Mouse (Mus musculus): Measurements from ENCODE around the gene Arhgef38. TPM values are rescaled to one million over a fixed set of nuclear protein-coding genes. Genes with fewer than 3 reads are reported as not detected.

Arhgef38 gene
- polyA plus RNA-seq, 1 experiment: not detected

- H3K36me3 ChIP-seq (ENCODE audit: control insufficient read depth): no peaks in the 10 kb centered on the region
- H3K27me3 ChIP-seq (ENCODE audit: control insufficient read depth): no peaks in the 10 kb centered on the region
- H3K4me1 ChIP-seq (ENCODE audit: control insufficient read depth): no peaks in the 10 kb centered on the region
- H3K4me3 ChIP-seq (replicated peaks): no peak overlapping the region
- TF ChIP-seq TAL1 (IDR thresholded peaks at IDR 0.05; ENCODE audit: low read length) (no peak), GATA1 (IDR thresholded peaks at IDR 0.05; ENCODE audit: low read length) (no peak)
- no peaks in the 10 kb centered on the region for H3K9me3 ChIP-seq (ENCODE audit: control insufficient read depth, low read length)
Observed at GRCm38 (mm10) chr3:133176033-133176750, 58.6 kb downstream of the Arhgef38 start.

- no peaks in the 10 kb centered on the region for H3K9me3 ChIP-seq (ENCODE audit: control insufficient read depth, low read length)
- no peak overlapping the region for H3K4me3 ChIP-seq (replicated peaks)
- no peaks in the 10 kb centered on the region for H3K27me3 ChIP-seq (ENCODE audit: control insufficient read depth)
- H3K36me3 ChIP-seq (ENCODE audit: control insufficient read depth): no peaks in the 10 kb centered on the region
- TF ChIP-seq GATA1 (IDR thresholded peaks at IDR 0.05; ENCODE audit: low read length) (no peak), TAL1 (IDR thresholded peaks at IDR 0.05; ENCODE audit: low read length) (no peak)
- no peaks in the 10 kb centered on the region for H3K4me1 ChIP-seq (ENCODE audit: control insufficient read depth)
Observed at GRCm38 (mm10) chr3:133172291-133172690, 62.5 kb downstream of the Arhgef38 start.

- no peaks in the 10 kb centered on the region for H3K27me3 ChIP-seq (ENCODE audit: control insufficient read depth)
- no peaks in the 10 kb centered on the region for H3K4me1 ChIP-seq (ENCODE audit: control insufficient read depth)
- H3K36me3 ChIP-seq (ENCODE audit: control insufficient read depth): no peaks in the 10 kb centered on the region
- no peaks in the 10 kb centered on the region for H3K9me3 ChIP-seq (ENCODE audit: control insufficient read depth, low read length)
- no peak for TF ChIP-seq TAL1 (IDR thresholded peaks at IDR 0.05; ENCODE audit: low read length)
- no peak for TF ChIP-seq GATA1 (IDR thresholded peaks at IDR 0.05; ENCODE audit: low read length)
- no peak overlapping the region for H3K4me3 ChIP-seq (replicated peaks)
Observed at GRCm38 (mm10) chr3:133169737-133170136, 65.0 kb downstream of the Arhgef38 start.

GRCm38 (mm10) chr3:133167550-133167949 is 67.2 kb downstream of the Arhgef38 start:
- Histone ChIP-seq H3K4me3 (replicated peaks) (no peak overlapping the region), H3K36me3 (ENCODE audit: control insufficient read depth) (no peaks in the 10 kb centered on the region), H3K27me3 (ENCODE audit: control insufficient read depth) (no peaks in the 10 kb centered on the region), H3K9me3 (ENCODE audit: control insufficient read depth, low read length) (no peaks in the 10 kb centered on the region), H3K4me1 (ENCODE audit: control insufficient read depth) (no peaks in the 10 kb centered on the region)
- TF ChIP-seq GATA1 (IDR thresholded peaks at IDR 0.05; ENCODE audit: low read length) (no peak), TAL1 (IDR thresholded peaks at IDR 0.05; ENCODE audit: low read length) (no peak)

- Histone ChIP-seq H3K9me3 (ENCODE audit: control insufficient read depth, low read length) (no peaks in the 10 kb centered on the region), H3K4me1 (ENCODE audit: control insufficient read depth) (no peaks in the 10 kb centered on the region), H3K27me3 (ENCODE audit: control insufficient read depth) (no peaks in the 10 kb centered on the region), H3K4me3 (replicated peaks) (no peak overlapping the region), H3K36me3 (ENCODE audit: control insufficient read depth) (no peaks in the 10 kb centered on the region)
- TF ChIP-seq TAL1 (IDR thresholded peaks at IDR 0.05; ENCODE audit: low read length): no peak
- no peak for TF ChIP-seq GATA1 (IDR thresholded peaks at IDR 0.05; ENCODE audit: low read length)
Observed at GRCm38 (mm10) chr3:133165130-133165529, 69.6 kb downstream of the Arhgef38 start.

- Histone ChIP-seq H3K36me3 (ENCODE audit: control insufficient read depth) (no peaks in the 10 kb centered on the region), H3K4me1 (ENCODE audit: control insufficient read depth) (no peaks in the 10 kb centered on the region), H3K4me3 (replicated peaks) (no peak overlapping the region), H3K9me3 (ENCODE audit: control insufficient read depth, low read length) (no peaks in the 10 kb centered on the region), H3K27me3 (ENCODE audit: control insufficient read depth) (no peaks in the 10 kb centered on the region)
- TF ChIP-seq TAL1 (IDR thresholded peaks at IDR 0.05; ENCODE audit: low read length) (no peak), GATA1 (IDR thresholded peaks at IDR 0.05; ENCODE audit: low read length) (no peak)
Observed at GRCm38 (mm10) chr3:133163913-133164406, 70.8 kb downstream of the Arhgef38 start.

GRCm38 (mm10) chr3:133163174-133163573 is 71.6 kb downstream of the Arhgef38 start:
- no peaks in the 10 kb centered on the region for H3K4me1 ChIP-seq (ENCODE audit: control insufficient read depth)
- no peak overlapping the region for H3K4me3 ChIP-seq (replicated peaks)
- no peaks in the 10 kb centered on the region for H3K27me3 ChIP-seq (ENCODE audit: control insufficient read depth)
- H3K36me3 ChIP-seq (ENCODE audit: control insufficient read depth): no peaks in the 10 kb centered on the region
- H3K9me3 ChIP-seq (ENCODE audit: control insufficient read depth, low read length): no peaks in the 10 kb centered on the region
- TF ChIP-seq GATA1 (IDR thresholded peaks at IDR 0.05; ENCODE audit: low read length) (no peak), TAL1 (IDR thresholded peaks at IDR 0.05; ENCODE audit: low read length) (no peak)

- TF ChIP-seq GATA1 (IDR thresholded peaks at IDR 0.05; ENCODE audit: low read length) (no peak), TAL1 (IDR thresholded peaks at IDR 0.05; ENCODE audit: low read length) (no peak)
- no peaks in the 10 kb centered on the region for H3K9me3 ChIP-seq (ENCODE audit: control insufficient read depth, low read length)
- H3K4me1 ChIP-seq (ENCODE audit: control insufficient read depth): no peaks in the 10 kb centered on the region
- no peaks in the 10 kb centered on the region for H3K27me3 ChIP-seq (ENCODE audit: control insufficient read depth)
- H3K36me3 ChIP-seq (ENCODE audit: control insufficient read depth): no peaks in the 10 kb centered on the region
- H3K4me3 ChIP-seq (replicated peaks): no peak overlapping the region
Observed at GRCm38 (mm10) chr3:133161407-133161806, 73.3 kb downstream of the Arhgef38 start.

GRCm38 (mm10) chr3:133158260-133158659 is 76.5 kb downstream of the Arhgef38 start:
- TF ChIP-seq GATA1 (IDR thresholded peaks at IDR 0.05; ENCODE audit: low read length) (no peak), TAL1 (IDR thresholded peaks at IDR 0.05; ENCODE audit: low read length) (no peak)
- Histone ChIP-seq H3K4me3 (replicated peaks) (no peak overlapping the region), H3K9me3 (ENCODE audit: control insufficient read depth, low read length) (no peaks in the 10 kb centered on the region), H3K36me3 (ENCODE audit: control insufficient read depth) (no peaks in the 10 kb centered on the region), H3K27me3 (ENCODE audit: control insufficient read depth) (no peaks in the 10 kb centered on the region), H3K4me1 (ENCODE audit: control insufficient read depth) (no peaks in the 10 kb centered on the region)

Measured in erythroblast, embryonic 14.5 days (primary cell).